Mouse (Mus musculus) spleen, postnatal 14 days (tissue): ENCODE results near the gene Zfp568.
A peak's percentile ranks its signal among the peaks of the same experiment; 100 is the strongest.
"Not testable (repeated sequence)": the region's sequence is repeated elsewhere in the genome, so short reads cannot be mapped to it uniquely, and the experiment has no call there.

ENCODE experiments used
- DNase-seq, 2 experiments: peaks; one replicate each; pipeline ENCODE4 v3.0.0; 2021 to 2022; ENCODE audit warnings: low spot score in 2 of 2

Gene Zfp568

GRCm38 (mm10) chr7:29983690-29984380 lies at the start of gene Zfp568:
TSS of gene Zfp568 (plus strand) at chr7:29983955.
- DNase-seq, result peak; percentile 80 to 87

DNA sequence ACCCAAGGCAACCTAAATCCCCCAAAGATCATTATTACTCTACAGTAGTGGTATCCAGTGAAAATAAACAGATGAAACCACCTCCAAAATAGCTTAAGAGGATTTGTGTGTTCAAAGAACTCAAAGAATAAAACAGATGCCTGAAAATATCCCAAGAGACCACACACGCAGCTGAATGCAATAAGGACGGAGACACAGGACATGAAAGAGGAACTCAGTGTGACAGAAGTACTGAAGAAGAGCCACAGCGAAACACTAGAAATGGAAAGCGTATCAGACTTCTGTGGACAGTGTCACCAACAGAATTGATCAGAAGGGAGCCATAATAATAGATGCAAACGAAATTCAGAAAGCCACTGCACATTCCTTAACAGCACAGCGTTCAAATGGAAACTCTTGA lies 44.9 kb upstream of the Zfp568 start:
- DNase-seq, result no peak

- no peak for DNase-seq
Measured at GRCm38 (mm10) chr7:29941027-29941426, 42.7 kb upstream of the Zfp568 start.

DNA sequence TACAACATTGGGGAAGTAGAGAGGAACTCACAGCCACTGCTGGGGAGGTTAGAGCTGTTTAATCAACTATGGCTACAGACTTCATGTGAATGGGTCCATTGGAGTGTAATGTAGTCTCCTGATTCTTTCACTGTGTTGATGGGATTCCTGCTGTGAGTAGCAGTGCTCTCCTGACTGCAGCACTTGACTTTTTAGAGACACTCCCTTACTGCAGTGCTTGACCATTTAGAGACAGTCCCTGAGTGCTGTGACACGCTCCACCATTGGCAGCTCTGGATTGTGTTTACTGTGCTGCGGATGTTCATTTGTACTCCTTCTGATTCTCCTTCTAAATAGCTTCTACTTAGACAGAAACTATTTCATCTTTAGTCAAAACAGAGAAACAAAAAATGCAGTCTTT lies 41.0 kb upstream of the Zfp568 start:
- no peak for DNase-seq

- no peak for DNase-seq
Measured at GRCm38 (mm10) chr7:29943720-29944119, 40.0 kb upstream of the Zfp568 start.

GRCm38 (mm10) chr7:29944201-29944600 lies 39.6 kb upstream of the Zfp568 start:
- no peak for DNase-seq

DNA sequence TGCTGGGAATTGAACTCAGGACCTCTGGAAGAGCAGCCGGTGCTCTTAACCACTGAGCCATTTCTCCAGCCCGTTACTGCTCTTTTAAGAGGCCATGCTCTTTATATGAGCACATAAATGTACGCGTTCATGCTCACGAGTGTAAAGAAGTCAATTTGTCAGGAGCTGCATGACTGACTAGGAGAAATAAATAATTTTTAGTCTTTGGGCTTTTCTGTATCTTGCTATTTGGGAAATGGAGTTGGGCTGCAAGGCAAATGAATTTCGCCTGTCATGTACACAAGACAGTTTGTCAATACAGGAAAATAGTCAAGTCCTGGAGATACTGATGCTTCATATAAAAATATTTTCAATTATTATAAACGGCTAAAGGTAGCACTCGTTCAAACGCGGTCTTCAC lies 30.7 kb upstream of the Zfp568 start:
- DNase-seq, result no peak

DNA sequence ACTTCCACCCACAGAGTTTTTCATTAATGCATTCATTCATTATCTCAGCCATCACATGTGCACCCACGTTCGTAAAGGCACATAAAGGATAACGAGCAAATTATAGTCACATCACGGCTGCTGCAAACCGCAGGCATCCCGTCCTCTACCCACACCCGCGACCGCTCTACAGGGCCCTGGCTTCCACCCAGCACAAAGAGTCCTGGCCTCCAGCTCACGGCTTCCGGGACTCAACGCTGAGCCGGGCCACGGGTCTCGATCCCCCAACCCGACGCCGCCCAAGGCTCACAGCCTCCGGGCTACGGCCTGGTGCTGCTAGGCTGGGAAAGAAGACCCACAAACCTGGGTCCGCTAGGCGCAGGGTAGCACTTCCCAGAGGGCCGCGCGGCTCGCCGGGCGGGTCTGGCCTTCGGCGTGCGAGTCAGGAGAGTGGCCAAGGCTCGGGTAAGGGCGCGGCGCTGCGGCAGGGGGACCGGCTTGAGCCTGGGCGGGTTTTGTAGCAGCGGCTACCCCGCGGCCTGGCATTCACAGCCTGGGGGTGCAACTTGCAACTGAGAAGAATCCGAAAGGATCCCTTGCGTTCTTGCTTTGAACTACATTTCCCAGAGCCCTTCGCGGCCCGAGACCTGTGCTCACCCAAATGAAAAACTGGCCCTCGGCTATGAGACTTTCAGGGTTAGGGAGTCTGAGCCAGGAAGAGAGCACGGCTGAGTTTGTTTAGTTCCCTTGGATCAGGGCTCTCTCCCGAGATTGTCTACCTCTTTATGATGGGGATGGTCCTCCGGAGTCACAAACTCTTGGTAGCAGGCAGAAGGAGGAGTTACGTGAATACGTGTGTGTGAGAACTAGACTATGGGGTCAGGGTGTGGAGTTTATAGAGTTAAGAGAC lies 30.0 kb upstream of the Zfp568 start, which contains the start of gene Zfp74:
Zfp74 (minus strand) TSS at position 577 of the 889 bp plus-strand sequence.
- DNase-seq, result peak; percentile 44 to 62

DNA sequence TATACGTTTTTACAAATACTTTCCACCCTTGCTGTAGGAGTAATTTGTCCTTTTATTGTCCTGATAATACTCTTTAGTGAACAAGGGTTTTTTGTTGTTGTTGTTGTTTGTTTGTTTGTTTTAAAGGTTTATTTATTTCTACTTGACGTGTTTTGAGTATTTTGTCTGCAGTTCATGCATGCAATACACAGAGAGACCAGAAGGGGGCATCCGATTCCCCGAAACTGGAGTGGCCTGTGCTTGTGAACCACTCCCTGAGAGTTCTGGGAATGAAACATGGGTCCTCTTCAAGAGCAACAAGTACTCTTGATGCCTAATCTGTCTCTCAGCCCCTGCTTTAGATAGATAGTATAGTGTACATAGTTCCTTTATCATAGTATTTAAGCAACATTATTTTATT lies 29.0 kb upstream of the Zfp568 start:
- peak in 1 of 2 experiments; percentile 43 for DNase-seq

GRCm38 (mm10) chr7:29956257-29956656 lies 27.5 kb upstream of the Zfp568 start:
- DNase-seq, result no peak

DNA sequence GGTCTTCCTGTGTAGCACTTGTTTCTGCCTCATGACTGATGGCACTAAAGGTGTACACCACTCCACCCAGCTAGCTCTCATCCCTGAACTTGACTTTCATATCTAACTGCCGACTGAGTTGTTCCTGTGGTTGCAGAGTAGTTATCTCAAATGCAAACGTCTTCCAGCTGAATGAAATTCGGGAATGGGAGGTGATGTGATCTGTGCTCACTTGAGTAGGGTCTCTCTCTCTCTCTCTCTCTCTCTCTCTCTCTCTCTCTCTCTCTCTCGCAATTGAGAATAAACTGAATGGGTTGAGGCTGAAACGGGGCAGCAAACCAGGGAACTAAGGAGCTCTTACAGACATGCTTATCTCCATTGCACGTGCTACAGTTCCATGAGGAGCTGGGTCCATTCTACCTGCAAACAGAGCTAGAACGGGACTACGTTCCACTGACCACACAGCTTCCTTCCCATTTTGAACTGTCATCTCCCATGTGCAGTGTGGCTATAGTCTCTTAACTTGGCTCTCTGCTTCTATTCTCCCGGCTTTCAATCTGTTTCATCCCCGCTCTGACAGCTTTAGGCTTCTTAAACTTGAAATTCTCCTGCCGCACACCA lies 25.5 kb upstream of the Zfp568 start:
- no peak for DNase-seq

DNA sequence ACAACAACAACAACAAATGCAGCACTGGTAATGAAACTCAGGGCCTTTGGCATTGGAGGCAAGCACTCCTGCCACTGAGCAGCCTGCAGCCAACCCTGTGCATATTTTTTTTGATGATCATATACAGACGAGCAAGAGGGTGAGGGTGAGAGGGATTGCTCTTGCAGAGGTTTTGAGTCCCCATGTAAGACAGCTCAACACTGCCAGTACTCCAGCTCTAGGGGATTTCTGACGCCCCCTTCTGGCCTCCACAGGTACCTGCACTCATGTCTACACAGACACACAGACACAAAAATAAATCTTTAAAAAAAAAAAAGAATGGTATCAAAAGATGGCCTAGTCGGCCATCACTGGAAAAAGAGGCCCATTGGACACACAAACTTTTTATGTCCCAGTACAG lies 24.8 kb upstream of the Zfp568 start:
- no peak for DNase-seq

- not testable (repeated sequence) for DNase-seq
Measured at GRCm38 (mm10) chr7:29965115-29965810, 18.5 kb upstream of the Zfp568 start.

- no peak for DNase-seq
Measured at GRCm38 (mm10) chr7:29970686-29971085, 13.1 kb upstream of the Zfp568 start.

GRCm38 (mm10) chr7:29980761-29981160 lies 3.0 kb upstream of the Zfp568 start:
- no peak for DNase-seq

DNA sequence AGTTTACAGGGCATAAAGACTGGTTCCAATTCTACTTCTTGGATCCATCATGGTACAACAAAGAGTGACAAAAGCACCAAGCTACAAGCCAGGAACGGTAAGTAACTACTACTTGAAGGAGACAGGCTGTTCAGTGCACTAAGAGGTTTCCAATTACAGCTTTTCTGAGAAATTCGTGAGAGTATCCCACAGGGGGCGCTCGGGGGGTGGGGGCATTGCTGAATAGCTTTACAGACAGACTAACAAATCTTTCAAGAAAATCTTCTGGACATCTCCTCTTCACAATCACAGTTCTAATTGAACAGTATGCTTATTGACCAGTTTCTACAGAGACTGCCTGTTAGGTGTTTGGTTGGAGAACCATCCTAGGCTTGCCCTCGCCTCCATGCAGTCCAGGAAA lies 2.3 kb upstream of the Zfp568 start:
- no peak for DNase-seq

DNA sequence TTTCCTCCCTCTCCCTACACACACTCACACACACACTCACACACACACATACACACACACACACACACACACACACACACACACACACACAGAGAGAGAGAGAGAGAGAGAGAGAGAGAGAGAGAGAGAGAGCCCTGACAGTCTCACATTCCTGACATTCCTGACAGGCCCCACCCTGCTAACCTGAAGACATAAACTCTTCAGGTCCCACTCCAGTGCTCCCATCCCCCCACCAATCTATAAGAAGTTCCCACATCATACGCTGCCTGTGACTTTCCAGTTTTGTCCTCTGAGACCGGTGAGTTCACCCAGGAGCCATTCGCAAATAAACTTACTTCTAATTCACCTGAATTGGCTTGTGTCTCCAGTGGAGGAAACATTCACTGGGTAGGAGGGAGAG lies 1.9 kb upstream of the Zfp568 start:
- no peak for DNase-seq

GRCm38 (mm10) chr7:29982341-29982740 lies 1.4 kb upstream of the Zfp568 start:
- no peak for DNase-seq

GRCm38 (mm10) chr7:29982931-29983330 lies 824 bp upstream of the Zfp568 start:
- DNase-seq, result no peak

DNA sequence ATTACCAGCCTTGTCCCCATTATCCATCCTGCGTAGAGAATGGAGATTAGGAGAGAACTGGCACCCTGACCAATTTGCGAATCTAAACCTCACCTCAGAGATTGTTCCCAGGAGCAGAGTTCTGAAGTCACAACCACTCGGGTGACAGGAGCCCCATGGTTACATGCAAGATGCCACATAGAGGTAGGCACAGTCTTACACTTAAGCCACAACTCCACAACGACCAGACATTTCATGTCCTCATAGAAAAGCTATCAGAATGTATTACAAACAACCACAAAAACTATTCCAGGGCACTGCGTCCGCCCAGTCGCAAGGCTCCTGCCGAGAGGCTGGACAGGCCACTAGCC lies 440 bp upstream of the Zfp568 start:
- no peak for DNase-seq

- no peak for DNase-seq
Measured at GRCm38 (mm10) chr7:29986101-29986500, 2.3 kb downstream of the Zfp568 start.

DNA sequence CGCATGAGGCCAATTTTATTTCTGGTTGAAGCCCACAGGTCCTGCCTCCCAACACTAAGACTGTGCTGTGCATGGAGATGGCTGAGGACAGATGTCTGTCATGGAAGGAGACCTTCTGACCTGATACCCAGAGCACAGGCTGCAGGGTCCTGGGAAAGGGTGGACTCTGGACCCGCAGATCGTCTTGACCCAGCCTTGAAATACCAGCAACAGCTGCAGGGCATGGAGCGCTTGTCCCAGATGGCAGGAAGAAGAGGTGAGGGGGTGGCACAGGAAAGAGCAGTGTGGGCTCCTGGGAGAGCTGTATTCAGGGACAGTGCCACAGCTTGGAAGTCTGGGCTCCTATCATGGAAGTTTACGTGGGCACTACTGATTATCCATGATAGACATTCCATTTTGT lies 3.8 kb downstream of the Zfp568 start:
- DNase-seq, result no peak
